Mouse (Mus musculus) heart, embryonic 14.5 days (tissue): ENCODE data around the gene Coq6. TPM values are rescaled to one million over a fixed set of nuclear protein-coding genes. Genes with fewer than 3 reads are reported as not detected.

ENCODE experiments used
- ATAC-seq: fragments of 200-750 bp; cut with Nextera tagmentation; 2 replicates; pipeline ENCODE4 v1.8.0; 2017; ENCODE audit warnings: low read depth, moderate TSS enrichment; ENCODE audit not compliant: insufficient number of reproducible peaks, insufficient read depth, low FRiP score
- H3K27ac ChIP-seq, 2 experiments: fragments of 200-500 bp in 1 of 2; fragments of 300-500 bp in 1 of 2; sonication (generic) in 1 of 2; replicated peaks in 1 of 2; 2 replicates each; pipeline ENCODE4 v1.5.1; 2012 to 2014; ENCODE audit warnings: low read depth in 2 of 2, low read length in 2 of 2, control low read depth in 1 of 2, mild to moderate bottlenecking in 1 of 2, mixed read lengths in 1 of 2; ENCODE audit not compliant: control insufficient read depth in 1 of 2, insufficient read depth in 1 of 2
- H3K27me3 ChIP-seq: fragments of 300-500 bp; sonication (generic); 2 replicates; pipeline ENCODE4 v1.6.1; 2014; ENCODE audit warnings: mild to moderate bottlenecking, low read length, control low read depth; ENCODE audit not compliant: control insufficient read depth, insufficient read depth
- H3K36me3 ChIP-seq: fragments of 300-500 bp; sonication (generic); 2 replicates; pipeline ENCODE4 v1.6.1; 2014; ENCODE audit warnings: mild to moderate bottlenecking, control low read depth, low read length, mixed read lengths; ENCODE audit not compliant: control insufficient read depth, insufficient read depth
- H3K4me1 ChIP-seq, 2 experiments: fragments of 200-500 bp in 1 of 2; fragments of 300-500 bp in 1 of 2; sonication (generic) in 1 of 2; 2 replicates each; pipeline ENCODE4 v1.6.1; 2012 to 2014; ENCODE audit warnings: low read length in 2 of 2, control low read depth in 1 of 2, mixed read lengths in 1 of 2; ENCODE audit not compliant: control insufficient read depth in 2 of 2, insufficient read depth in 2 of 2
- H3K4me2 ChIP-seq: fragments of 300-500 bp; sonication (generic); 2 replicates; pipeline ENCODE4 v1.6.1; 2014; ENCODE audit warnings: mild to moderate bottlenecking, low read length
- H3K4me3 ChIP-seq, 2 experiments: fragments of 200-500 bp in 1 of 2; fragments of 300-500 bp in 1 of 2; sonication (generic) in 1 of 2; 2 replicates each; pipeline ENCODE4 v1.5.1; 2012 to 2014; ENCODE audit warnings: low read length in 2 of 2, mild to moderate bottlenecking in 2 of 2, control low read depth in 1 of 2, low read depth in 1 of 2, moderate library complexity in 1 of 2; ENCODE audit not compliant: control insufficient read depth in 1 of 2, insufficient read depth in 1 of 2
- H3K9ac ChIP-seq: fragments of 300-500 bp; sonication (generic); 2 replicates; pipeline ENCODE4 v1.6.1; 2014; ENCODE audit warnings: mild to moderate bottlenecking, low read length
- H3K9me3 ChIP-seq: fragments of 300-500 bp; sonication (generic); 2 replicates; pipeline ENCODE4 v1.6.1; 2016; ENCODE audit warnings: low read length, control low read depth; ENCODE audit not compliant: control insufficient read depth
- WGBS: fragments of 180-500 bp; shearing (Covaris S2); extraction: QIAGEN DNeasy Blood & Tissue Kit; methylation state at CpG from one replicate; pipeline ENCODE4 v1.1.7; 2014; 5-methylcytosine and 5-hydroxymethylcytosine counted together
- polyA plus RNA-seq: library from polyadenylated mRNA; unstranded; fragments of >200 nt; fragmentation: Nextera tagmentation; extraction: Ambion mirVana; gene quantifications from 2 replicates; pipeline ENCODE4 v1.2.1, GENCODE M21; 2014

Coq6 gene
- polyA plus RNA-seq, 1 experiment from 2014 or later: 80.7 TPM

DNA sequence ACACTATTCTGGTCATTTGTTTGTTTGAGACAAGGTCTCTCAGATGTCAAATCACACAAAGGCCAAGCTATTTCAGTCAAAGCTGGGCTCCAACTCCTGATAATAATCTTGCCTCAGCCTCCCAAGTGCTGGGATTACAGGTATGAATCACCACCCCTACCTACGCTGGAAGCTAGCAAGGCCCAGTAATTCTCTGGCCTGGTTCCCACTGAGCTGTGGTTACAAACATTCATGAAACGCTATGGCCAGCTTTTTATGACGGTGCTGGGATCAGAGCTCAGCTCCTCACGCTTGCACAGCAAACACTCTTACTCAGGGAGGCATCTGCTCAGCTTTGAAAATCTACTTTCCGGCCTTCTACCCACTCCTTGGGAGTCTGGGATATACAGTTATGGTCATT is 32.4 kb downstream of the Coq6 start:
- Histone ChIP-seq H3K9me3 (no peaks in the 10 kb centered on the region), H3K36me3 (peaks cover 24% of the 10 kb centered on the region), H3K4me3 (no peak overlapping the region), H3K27ac (no peak overlapping the region), H3K27me3 (no peaks in the 10 kb centered on the region), H3K9ac (no peak overlapping the region), H3K4me2 (no peak overlapping the region), H3K4me1 (peaks cover 3 to 10% of the 10 kb centered on the region in 2 experiments; a peak in 3 of 4 replicates)
- no peak for ATAC-seq
- 82% methylated on average over 5 of the region's 5 CpGs for WGBS

- 87% methylated on average over 14 of the region's 14 CpGs for WGBS
- no peaks in the 10 kb centered on the region for H3K27me3 ChIP-seq
Measured at GRCm38 (mm10) chr12:84396947-84397679, 35.7 kb downstream of the Coq6 start.

GRCm38 (mm10) chr12:84397685-84398084 is 36.2 kb downstream of the Coq6 start:
- Histone ChIP-seq H3K4me1 (no peaks in the 10 kb centered on the region), H3K4me2 (no peak overlapping the region), H3K27ac (no peak overlapping the region), H3K36me3 (peaks cover 24% of the 10 kb centered on the region), H3K4me3 (no peak overlapping the region), H3K27me3 (no peaks in the 10 kb centered on the region), H3K9ac (no peak overlapping the region), H3K9me3 (no peaks in the 10 kb centered on the region)
- ATAC-seq: no peak

More at GRCm38 (mm10) chr12:84396947-84397679, 35.7 kb downstream of the Coq6 start:
- no peak overlapping the region for H3K4me3 ChIP-seq
- no peaks in the 10 kb centered on the region for H3K4me1 ChIP-seq
- no peaks in the 10 kb centered on the region for H3K9me3 ChIP-seq
- no peak for ATAC-seq
- peaks cover 24% of the 10 kb centered on the region for H3K36me3 ChIP-seq
- no peak overlapping the region for H3K9ac ChIP-seq
- H3K4me2 ChIP-seq: no peak overlapping the region
- no peak overlapping the region for H3K27ac ChIP-seq

- ATAC-seq: no peak
- Histone ChIP-seq H3K27ac (no peak overlapping the region), H3K9me3 (no peaks in the 10 kb centered on the region), H3K27me3 (no peaks in the 10 kb centered on the region), H3K9ac (no peak overlapping the region), H3K4me3 (no peak overlapping the region), H3K36me3 (peaks cover 20% of the 10 kb centered on the region), H3K4me2 (no peak overlapping the region), H3K4me1 (peaks cover 0 to 5% of the 10 kb centered on the region in 2 experiments; a peak in 2 of 4 replicates)
- WGBS: 84% methylated on average over 5 of the region's 5 CpGs
Measured at GRCm38 (mm10) chr12:84398629-84399028, 37.2 kb downstream of the Coq6 start.

GRCm38 (mm10) chr12:84399135-84399534 is 37.7 kb downstream of the Coq6 start:
- WGBS: 82% methylated on average over 9 of the region's 9 CpGs
- Histone ChIP-seq H3K4me3 (no peak overlapping the region), H3K36me3 (peaks cover 20% of the 10 kb centered on the region), H3K9ac (no peak overlapping the region), H3K27me3 (no peaks in the 10 kb centered on the region), H3K4me2 (no peak overlapping the region), H3K9me3 (no peaks in the 10 kb centered on the region), H3K4me1 (peaks cover 0 to 5% of the 10 kb centered on the region in 2 experiments; a peak in 2 of 4 replicates), H3K27ac (no peak overlapping the region)
- no peak for ATAC-seq

DNA sequence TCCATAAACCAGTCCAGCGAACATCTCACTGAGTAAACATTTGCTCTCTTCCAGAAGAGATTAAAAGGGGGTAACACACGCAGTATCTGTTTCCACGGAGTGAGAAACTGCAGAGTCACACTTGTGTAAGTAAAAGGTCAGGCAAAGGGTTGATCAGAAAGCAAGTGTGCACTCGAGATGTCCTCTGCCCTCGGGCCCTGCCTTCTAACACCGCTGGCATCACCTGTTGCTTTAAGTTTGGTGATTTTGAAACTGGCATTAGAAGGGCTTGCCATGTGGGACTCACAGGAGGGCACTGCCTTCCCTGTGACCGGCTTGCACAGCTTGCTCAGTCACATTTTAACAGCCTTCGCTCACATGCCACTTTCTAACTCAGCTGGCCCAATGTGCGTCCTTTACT is 38.2 kb downstream of the Coq6 start:
- no peaks in the 10 kb centered on the region for H3K27me3 ChIP-seq
- no peak for ATAC-seq
- WGBS: 73% methylated on average over 9 of the region's 9 CpGs
- H3K36me3 ChIP-seq: peaks cover 20% of the 10 kb centered on the region
- no peak overlapping the region for H3K9ac ChIP-seq
- H3K4me1 ChIP-seq: peaks cover 0 to 5% of the 10 kb centered on the region in 2 experiments; a peak in 2 of 4 replicates
- H3K4me3 ChIP-seq: no peak overlapping the region
- no peak overlapping the region for H3K4me2 ChIP-seq
- H3K9me3 ChIP-seq: no peaks in the 10 kb centered on the region
- H3K27ac ChIP-seq: no peak overlapping the region

GRCm38 (mm10) chr12:84400068-84400467 is 38.6 kb downstream of the Coq6 start:
- 63% methylated on average over 3 of the region's 3 CpGs for WGBS
- peaks cover 0 to 5% of the 10 kb centered on the region in 2 experiments; a peak in 2 of 4 replicates for H3K4me1 ChIP-seq
- no peak overlapping the region for H3K9ac ChIP-seq
- H3K36me3 ChIP-seq: peaks cover 20% of the 10 kb centered on the region
- H3K4me3 ChIP-seq: no peak overlapping the region
- ATAC-seq: no peak
- H3K27me3 ChIP-seq: no peaks in the 10 kb centered on the region
- no peak overlapping the region for H3K27ac ChIP-seq
- no peak overlapping the region for H3K4me2 ChIP-seq
- H3K9me3 ChIP-seq: no peaks in the 10 kb centered on the region

GRCm38 (mm10) chr12:84400653-84401052 is 39.2 kb downstream of the Coq6 start:
- Histone ChIP-seq H3K36me3 (peaks cover 14% of the 10 kb centered on the region), H3K27me3 (no peaks in the 10 kb centered on the region), H3K4me1 (peaks cover 0 to 5% of the 10 kb centered on the region in 2 experiments; a peak in 2 of 4 replicates), H3K4me3 (no peak overlapping the region), H3K4me2 (no peak overlapping the region), H3K27ac (no peak overlapping the region), H3K9ac (no peak overlapping the region), H3K9me3 (no peaks in the 10 kb centered on the region)
- ATAC-seq: no peak
- WGBS: 61% methylated on average over 3 of the region's 3 CpGs
